Mouse (Mus musculus): Measurements from ENCODE around the gene Mlph.

Gene Mlph

GRCm38 (mm10) chr1:90914948-90915569, at the start of gene Mlph:
Mlph (plus strand) TSS chr1:90915085.
- DNase-seq = no peak

GRCm38 (mm10) chr1:90866734-90867133, 48.2 kb upstream of the Mlph start:
- no peak for DNase-seq

GRCm38 (mm10) chr1:90870581-90870980, 44.3 kb upstream of the Mlph start:
- DNase-seq = no peak

- no peak for DNase-seq
Measured at GRCm38 (mm10) chr1:90875371-90875770, 39.5 kb upstream of the Mlph start.

- DNase-seq = no peak
Measured at GRCm38 (mm10) chr1:90875961-90876360, 38.9 kb upstream of the Mlph start.

GRCm38 (mm10) chr1:90876486-90877270, 38.2 kb upstream of the Mlph start:
- DNase-seq = no peak

GRCm38 (mm10) chr1:90885771-90886460, 29.0 kb upstream of the Mlph start:
- DNase-seq = no peak

- no peak for DNase-seq
Measured at GRCm38 (mm10) chr1:90894521-90894920, 20.4 kb upstream of the Mlph start.

- DNase-seq = no peak
Measured at GRCm38 (mm10) chr1:90895004-90895403, 19.9 kb upstream of the Mlph start.

- DNase-seq = no peak
Measured at GRCm38 (mm10) chr1:90896281-90896680, 18.6 kb upstream of the Mlph start.

GRCm38 (mm10) chr1:90896741-90897361, 18.0 kb upstream of the Mlph start:
- no peak for DNase-seq

- DNase-seq = no peak
Measured at GRCm38 (mm10) chr1:90898012-90898411, 16.9 kb upstream of the Mlph start.

- no peak for DNase-seq
Measured at GRCm38 (mm10) chr1:90899816-90900215, 15.1 kb upstream of the Mlph start.

GRCm38 (mm10) chr1:90900406-90900805, 14.5 kb upstream of the Mlph start:
- DNase-seq = no peak

GRCm38 (mm10) chr1:90901246-90901645, 13.6 kb upstream of the Mlph start:
- no peak for DNase-seq

- no peak for DNase-seq
Measured at GRCm38 (mm10) chr1:90901681-90902208, 13.1 kb upstream of the Mlph start.

GRCm38 (mm10) chr1:90902751-90903150, 12.1 kb upstream of the Mlph start:
- DNase-seq = no peak

- no peak for DNase-seq
Measured at GRCm38 (mm10) chr1:90903211-90903945, 11.5 kb upstream of the Mlph start.

GRCm38 (mm10) chr1:90903971-90904458, 10.9 kb upstream of the Mlph start:
- no peak for DNase-seq

GRCm38 (mm10) chr1:90904729-90905404, 10.0 kb upstream of the Mlph start:
- DNase-seq = no peak

GRCm38 (mm10) chr1:90906357-90906756, 8.5 kb upstream of the Mlph start:
- no peak for DNase-seq

GRCm38 (mm10) chr1:90909161-90909560, 5.7 kb upstream of the Mlph start:
- no peak for DNase-seq
